Mouse (Mus musculus) G1E (cell line): Measurements from ENCODE around the gene Rtp3.

Experiments
- CTCF ChIP-seq: IDR thresholded peaks from 2 replicates; pipeline ENCODE4 v1.5.1; 2012; ENCODE audit warnings: low read depth, low read length, inconsistent platforms, mixed read lengths
- GATA1 ChIP-seq: IDR thresholded peaks from 2 replicates; pipeline ENCODE4 v1.6.1; 2012; ENCODE audit warnings: borderline replicate concordance, low read length, inconsistent platforms, mixed read lengths
- GATA2 ChIP-seq: IDR thresholded peaks from 2 replicates; pipeline ENCODE4 v1.6.1; 2012; ENCODE audit warnings: low read depth, low read length, inconsistent platforms, borderline replicate concordance
- POLR2AphosphoS5 ChIP-seq: IDR thresholded peaks from 2 replicates; pipeline ENCODE4 v1.6.1; 2012; ENCODE audit warnings: low read depth, low read length, inconsistent platforms; ENCODE audit not compliant: insufficient replicate concordance
- TAL1 ChIP-seq: conservative IDR thresholded peaks from 2 replicates; pipeline ENCODE4 v1.6.1; 2012; ENCODE audit warnings: low read depth, low read length, inconsistent platforms, mixed read lengths

DNA sequence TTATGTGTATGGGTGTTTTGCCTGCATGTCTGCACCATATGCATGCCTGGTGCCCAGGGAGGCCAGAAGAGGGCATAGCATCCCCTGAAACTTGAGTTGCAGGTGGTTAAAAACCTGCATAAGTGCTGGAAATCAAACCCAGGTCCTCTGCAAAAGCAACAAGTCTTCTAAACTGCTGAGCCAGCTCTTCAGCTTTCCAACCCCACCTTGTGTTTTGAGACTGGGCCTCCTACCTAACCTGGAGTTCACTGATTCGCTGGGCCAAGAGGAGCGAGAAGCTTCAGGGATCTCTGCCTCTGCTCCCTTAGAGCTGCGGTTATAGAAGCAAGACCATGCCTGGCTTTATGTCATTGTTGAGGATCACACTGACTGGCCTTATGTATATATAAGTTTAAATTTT, 40.3 kb downstream of the Rtp3 start:
- TF ChIP-seq CTCF: no peak
- no peak for TF ChIP-seq TAL1
- no peak for TF ChIP-seq GATA1
- TF ChIP-seq POLR2AphosphoS5: no peak
- TF ChIP-seq GATA2: no peak
